Mouse (Mus musculus): ENCODE measurements at regions not wholly inside any gene's neighbourhood (a gene's known extent, or its start where the extent isn't known, plus 50 kb on each side); places are given as distances from the start of the nearest gene placed in this dataset.

DNA sequence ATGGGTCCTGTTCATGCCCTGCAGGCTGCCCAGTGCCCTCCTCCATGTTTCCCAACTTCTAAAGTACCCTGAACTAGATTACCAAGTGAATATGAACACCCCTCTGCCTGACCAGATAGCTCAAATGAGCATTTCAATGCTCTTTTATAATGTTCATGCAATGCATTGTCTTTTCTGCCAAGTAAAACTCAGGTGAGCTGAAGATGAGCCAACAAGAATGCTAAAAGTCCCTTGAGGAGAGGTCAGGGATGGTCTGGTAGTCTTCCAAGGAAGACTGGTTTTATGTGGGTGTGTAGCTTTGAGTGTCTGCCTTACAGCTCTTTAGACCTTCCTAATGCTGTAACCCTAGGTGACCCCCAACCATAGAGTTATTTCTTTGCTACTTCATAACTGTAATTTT lies 58.0 kb upstream of the Abca12 start:
- ATAC-seq (replicated peaks; ENCODE audit: low read depth, poor library complexity, severe bottlenecking), result no peak

DNA sequence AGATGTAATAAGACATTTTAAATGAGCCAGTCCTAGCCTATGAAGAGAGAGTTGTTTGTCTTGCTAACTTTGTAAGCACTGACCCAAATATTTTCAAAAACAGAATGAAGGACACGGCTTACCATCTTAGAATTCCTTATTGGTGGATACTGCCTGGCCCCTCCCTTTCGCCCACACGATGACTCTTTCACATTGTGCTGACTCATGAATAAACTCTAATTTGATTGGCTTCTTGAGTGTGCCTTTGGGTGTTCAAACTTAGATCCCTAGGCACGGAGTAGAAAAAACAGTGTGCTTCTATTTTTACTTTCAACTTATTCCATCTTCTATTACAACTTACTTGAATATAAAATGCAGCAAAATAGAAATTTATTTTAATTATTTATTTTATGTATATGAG lies 68.4 kb upstream of the Abca12 start:
- no peak for ATAC-seq (replicated peaks; ENCODE audit: low read depth, poor library complexity, severe bottlenecking)

DNA sequence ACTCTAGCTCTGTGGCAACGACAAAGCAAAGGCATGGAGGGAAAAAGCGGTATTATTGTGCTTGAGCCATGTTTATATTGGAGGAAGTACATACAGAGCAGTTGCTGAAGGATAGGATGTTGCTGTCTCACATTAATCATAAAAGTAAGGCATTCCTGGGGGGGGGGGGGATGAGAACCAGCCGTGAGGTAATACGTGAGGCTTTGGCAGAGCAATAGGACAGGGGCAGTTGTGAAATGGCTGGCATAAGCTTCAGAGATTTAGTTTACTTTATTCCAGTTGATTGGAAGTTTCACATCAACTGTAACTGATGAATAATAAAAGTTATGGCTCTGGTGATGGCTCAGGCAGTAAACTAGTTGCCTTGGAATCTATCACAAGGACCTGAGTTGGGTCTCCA lies 62.4 kb upstream of the Atic start:
- no peak for ATAC-seq (replicated peaks; ENCODE audit: low read depth, poor library complexity, severe bottlenecking)

DNA sequence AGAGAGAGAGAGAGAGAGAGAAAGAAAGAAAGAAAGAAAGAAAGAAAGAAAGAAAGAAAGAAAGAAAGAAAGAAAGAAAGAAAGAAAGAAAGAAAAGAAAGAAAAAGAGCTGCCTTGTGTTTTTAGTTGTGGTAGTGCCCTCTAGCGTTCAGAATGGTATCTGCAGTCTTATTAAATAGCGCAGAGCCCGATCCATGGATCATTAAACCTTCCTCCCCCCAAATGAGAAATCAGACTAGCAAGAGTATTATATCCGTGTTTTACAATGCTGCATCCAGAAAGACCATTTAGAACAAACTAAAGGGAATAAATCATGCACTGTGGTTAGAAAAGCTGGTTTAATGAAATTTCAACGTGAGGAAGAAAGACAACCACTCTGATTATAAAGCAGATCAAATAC lies 51.1 kb upstream of the Atic start:
- ATAC-seq (replicated peaks; ENCODE audit: low read depth, poor library complexity, severe bottlenecking), result peak; percentile 62

DNA sequence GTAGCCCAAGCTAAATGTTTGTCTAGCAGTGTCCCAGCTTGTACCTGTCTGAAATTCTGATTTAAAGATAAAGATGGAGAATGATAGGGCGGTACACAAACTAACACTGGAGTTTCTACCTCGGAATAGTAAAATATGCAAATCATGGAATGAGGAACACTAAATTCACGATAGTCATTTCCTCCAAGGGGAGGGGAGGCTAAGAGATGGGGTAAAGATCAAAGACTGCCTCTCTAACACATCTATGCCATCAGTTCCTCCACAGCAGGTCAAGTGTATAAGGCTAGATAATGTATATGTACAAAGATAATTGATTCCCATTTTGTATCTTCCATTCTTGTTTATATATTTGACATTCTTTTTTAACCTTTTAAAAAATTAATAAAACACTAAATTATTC lies 50.4 kb upstream of the Atic start:
- peak; percentile 82; the same call in 1 of the 2 replicates for ATAC-seq (replicated peaks; ENCODE audit: low read depth, poor library complexity, severe bottlenecking)

Data from common myeloid progenitor, adult 5-6 weeks (primary cell).